Mouse (Mus musculus) layer of hippocampus, adult 8-10 months (tissue): ENCODE results near the gene Krt15. TPM values are rescaled to one million over a fixed set of nuclear protein-coding genes. Genes with fewer than 3 reads are reported as not detected.

Experiments
- DNase-seq, 2 experiments: peaks; one replicate each; pipeline ENCODE4 v3.0.0; 2022; ENCODE audit warnings: low spot score in 2 of 2
- total RNA-seq, 4 experiments: library from RNA; stranded (reverse); gene quantifications; 2 replicates each; pipeline ENCODE4 v1.2.4; 2022

Krt15 gene
- total RNA-seq: 1 to 10 TPM in 1 of 4 experiments, under 1 TPM in 2, not detected in 1; 0.29 to 1.4 (median 0.60) TPM

DNA sequence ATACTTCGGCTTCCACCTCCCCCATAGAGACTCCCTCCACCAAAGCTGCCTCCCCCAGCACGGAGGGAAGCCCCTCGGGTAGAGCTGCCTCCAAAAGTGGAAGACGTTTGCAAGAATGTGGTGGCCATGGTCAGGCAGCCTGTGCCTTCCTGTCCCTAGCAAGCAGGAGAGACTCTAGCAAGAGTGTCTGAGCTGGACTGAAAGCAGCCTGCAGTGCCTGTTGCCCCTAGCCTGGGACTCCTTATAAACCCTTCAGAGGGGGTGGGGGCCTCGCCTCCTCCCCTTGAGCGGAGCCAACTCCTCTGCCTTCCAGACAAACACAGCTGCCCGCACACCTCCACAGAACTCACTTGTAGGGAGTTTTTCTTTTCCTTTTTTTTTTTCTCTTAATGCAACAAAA, at the start of gene Krt15:
Gene Krt15, minus strand, starts transcription at position 198 of the 400 bp plus-strand sequence.
- no peak for DNase-seq

DNA sequence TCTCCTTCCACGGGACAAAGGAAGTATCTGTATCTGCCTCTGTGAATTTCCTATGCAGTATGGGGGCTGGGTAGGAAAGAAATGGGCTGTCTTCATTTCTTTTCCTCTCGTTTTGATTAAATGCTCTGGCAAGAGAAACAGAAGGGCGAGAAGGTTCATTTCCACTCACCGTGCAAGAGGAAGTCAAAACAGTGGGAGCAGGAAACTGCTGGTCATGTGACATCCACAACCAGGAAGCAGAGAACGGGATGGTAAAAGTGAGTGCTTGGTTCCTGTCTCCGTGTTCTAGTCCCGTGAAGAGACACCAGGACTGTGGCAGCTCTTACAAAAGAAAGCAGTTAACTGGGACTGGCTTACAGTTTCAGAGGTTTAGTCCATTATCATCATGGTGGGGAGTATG, 46.0 kb upstream of the Krt15 start:
- DNase-seq: no peak

GRCm38 (mm10) chr11:100179260-100179659, 43.5 kb upstream of the Krt15 start:
- DNase-seq: no peak

GRCm38 (mm10) chr11:100178307-100178706, 42.6 kb upstream of the Krt15 start:
- DNase-seq: peak in 1 of 2 experiments; percentile 32

DNA sequence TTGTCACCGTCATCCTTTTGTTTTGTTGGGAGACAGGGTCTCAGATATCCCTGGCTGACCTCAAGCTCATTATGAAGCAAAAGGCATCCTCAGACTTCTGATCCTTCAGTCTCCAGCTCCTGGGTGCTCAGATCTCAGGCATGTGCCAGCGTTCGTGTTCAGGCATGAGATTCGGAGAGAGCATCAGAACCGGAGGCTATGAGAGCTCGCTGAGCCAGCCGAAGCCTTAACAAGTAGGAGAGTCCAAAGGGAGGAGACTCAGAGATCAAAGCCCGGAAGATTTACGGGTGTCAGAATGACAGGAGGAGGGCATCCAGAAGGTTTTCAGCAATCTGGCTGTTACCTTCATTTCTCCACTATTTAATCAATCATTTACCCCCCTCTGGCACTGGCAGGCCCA, 41.1 kb upstream of the Krt15 start:
- DNase-seq: no peak

DNA sequence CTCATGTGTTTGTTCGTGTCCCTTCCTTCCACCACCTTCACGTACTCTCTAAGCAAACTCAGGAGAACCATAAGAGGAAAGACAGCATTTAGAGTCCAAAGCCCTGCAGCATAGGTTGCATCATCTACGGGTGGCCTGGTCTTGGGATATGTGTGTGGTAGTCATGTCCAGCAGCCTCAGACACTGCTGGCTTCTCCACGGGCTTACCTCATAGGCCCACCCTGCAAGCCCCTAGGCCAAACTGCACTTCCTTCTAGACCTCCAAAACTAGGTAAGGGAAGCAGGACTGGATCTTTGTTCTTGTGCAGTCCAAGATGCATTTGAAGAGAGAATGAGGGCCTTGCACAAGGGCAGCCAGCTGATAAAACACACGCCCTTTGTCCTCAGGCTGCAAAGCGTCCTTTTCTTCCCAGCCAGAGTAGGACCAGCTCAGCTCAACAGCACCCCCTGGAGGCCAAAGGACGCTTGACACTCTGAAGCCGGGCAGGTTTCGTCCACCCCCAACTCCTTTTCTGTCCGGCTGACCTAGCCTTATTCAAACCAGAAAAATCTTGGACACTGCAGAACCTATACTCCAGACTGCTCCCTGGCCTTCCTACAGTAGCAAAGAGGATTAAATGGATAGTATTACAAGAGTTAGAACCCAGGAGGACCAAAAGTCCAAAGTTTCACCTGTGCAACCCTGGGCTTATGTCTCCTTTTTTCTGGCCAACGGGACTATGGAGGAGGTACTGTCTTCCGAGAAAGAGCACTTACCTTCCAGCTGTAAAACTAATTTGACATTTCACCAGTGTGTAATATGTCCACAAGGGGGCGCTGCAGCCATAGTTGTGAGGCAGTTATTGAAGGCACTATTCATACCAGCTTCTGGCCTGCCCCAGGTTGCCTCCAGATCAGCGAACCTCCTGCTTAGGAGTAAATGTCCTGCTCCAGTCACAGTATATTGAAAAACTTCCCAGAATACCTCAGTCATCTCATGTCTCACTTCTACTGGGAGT, 33.3 kb upstream of the Krt15 start:
- DNase-seq: peak; percentile 59 to 80

DNA sequence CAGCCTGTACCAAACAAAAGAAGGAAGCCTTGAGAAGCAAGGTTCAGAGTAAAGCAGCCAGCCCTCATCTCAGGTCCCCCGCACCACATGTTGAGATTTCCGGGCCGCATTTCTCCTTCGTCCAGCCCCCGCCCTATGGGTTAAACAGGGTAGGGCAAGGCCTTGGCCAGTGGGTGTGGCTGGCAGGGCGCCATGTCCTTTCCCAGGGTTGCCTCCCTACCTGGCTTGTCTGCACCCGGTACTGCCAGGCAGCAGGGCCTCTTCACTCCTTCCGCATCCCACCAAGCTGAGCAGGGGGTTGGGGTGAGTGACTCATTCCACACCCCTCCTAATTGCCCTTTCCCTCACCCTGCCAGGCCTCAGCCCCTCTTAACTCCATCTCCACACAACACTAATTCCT, 32.3 kb upstream of the Krt15 start:
- no peak for DNase-seq

GRCm38 (mm10) chr11:100164392-100164791, 28.7 kb upstream of the Krt15 start:
- no peak for DNase-seq

GRCm38 (mm10) chr11:100157908-100158477, 22.3 kb upstream of the Krt15 start:
- no peak for DNase-seq

GRCm38 (mm10) chr11:100157331-100157730, 21.6 kb upstream of the Krt15 start:
- no peak for DNase-seq

GRCm38 (mm10) chr11:100155497-100156255, 19.9 kb upstream of the Krt15 start:
- DNase-seq: no peak

- DNase-seq: no peak
These were observed 13.0 kb upstream of the Krt15 start, which contains the start of gene Krt19 for GRCm38 (mm10) chr11:100148615-100149330. TSS of gene Krt19 (minus strand) at chr11:100148665.

DNA sequence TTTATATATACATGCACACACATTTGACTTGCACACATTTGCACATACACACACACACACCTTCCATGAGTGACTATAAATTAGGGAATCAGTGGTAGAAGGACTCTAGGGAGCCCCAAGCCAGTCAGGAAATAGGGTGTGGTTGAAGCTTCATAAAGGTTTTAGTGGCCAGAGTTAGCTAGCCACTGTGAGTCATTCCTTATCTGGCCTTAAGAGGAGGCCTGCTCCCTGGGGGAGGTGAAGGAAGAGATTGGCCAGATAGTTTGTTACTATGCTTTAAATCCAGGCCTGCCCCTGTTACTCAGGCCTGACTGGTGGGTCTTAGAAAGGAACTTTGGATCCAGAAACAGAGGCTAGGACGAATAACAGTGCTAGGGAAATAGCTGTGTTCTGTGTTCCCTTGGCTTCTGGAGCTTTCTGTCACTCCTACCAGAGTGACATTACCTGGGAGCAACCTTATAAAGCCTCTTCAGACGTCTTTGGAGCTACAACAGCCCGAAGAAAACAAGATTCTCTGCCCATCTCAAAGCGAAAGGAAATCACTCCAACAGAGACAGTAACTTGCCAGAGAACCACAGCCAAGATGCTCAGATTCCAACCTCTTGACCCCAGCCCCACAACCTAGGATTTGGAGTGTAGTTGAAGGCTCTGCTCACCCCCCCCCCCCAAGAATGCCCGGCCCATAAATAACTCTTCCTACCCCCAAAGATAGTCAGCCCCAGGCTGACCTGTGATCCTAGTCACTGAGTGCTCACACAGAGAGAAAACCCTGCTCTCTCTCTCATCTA, 12.0 kb upstream of the Krt15 start:
- DNase-seq: no peak

DNA sequence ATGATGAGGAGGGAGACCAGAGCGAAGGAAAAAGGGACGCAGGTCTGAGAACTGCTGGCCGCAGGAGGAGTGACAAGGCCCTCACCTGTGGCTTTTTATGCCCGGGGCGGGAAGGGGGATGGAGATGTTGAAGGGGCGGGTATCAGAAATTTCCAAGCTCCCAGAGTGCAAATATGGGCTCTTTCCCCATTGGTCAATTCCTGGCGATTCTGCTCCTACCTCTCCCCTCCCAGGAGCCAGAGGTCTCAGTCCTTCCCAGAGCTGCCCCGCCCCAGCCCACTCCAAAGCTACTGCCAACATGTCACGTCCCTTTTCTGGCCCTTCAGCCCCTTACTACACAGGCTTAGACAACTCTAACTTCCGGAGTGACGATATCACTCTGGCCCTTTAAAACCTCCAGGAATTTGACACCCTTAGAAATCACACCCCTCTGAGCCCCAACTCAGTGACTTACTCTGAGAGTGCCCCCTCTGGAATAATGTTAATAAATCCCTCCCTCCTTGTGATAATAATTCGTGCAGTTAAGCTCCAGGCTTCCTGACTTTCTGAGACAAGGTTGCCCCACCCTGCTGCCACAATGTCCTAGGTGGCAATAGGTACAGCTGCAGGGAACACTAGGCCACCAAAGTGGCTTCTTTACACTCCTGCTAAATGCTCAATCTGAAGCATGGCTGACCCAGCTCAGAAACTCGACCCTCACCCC, 10.3 kb upstream of the Krt15 start:
- DNase-seq: no peak

DNA sequence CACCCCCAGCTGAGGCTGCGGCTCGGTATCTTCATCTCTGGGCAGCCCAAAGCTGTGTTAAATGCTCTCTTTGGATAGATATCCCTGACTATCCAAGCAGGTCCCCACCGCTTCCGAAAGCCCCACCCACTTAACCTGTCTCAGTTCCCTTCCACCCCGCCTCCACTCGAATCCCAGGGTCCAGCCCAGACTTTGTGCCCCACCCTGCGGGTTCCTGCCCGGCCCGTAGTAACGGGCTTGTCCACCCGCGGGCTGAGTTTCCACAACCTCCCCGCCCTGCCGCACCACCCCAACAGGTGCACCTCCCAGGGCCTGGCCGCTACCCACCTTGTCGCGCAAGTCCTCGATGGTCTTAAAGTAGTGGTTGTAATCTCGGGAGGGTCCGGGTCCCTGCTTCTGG, 9.4 kb upstream of the Krt15 start:
- no peak for DNase-seq

DNA sequence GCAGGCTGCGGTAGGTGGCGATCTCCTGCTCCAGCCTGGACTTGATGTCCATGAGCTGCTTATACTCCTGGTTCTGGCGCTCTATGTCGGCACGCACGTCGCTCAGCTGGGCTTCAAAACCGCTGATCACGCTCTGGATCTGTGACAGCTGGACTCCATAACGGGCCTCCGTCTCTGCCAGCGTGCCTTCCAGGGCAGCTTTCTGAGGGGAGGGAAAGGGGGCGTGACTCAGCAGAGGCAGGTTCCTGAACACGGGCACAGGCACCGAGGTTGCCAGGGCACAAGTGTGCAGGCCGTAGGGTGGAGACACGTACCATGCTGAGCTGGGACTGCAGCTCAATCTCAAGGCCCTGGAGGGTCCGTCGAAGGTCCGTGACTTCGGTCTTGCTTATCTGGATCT, 5.2 kb upstream of the Krt15 start:
- DNase-seq: no peak

DNA sequence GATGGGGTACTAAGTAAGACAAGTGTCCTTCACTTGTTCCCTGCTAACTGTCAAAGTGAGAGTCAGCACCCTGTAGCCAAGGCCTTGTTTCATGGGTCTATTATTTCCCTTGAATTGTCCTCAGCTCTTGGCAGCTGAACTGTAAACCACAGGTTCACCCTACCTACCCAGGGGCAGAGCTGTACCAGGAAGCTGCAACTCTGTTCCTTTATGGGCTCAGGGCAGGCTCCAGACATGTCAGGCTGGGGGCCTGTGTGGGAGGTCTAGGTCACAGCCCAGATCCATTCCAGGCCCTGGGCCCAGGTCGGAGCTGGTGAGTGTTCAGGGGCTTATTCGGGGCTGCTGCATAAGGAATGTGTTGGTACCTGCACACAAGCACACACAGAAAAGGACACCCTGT, 3.7 kb upstream of the Krt15 start:
- DNase-seq: no peak

- no peak for DNase-seq
These were observed 3.1 kb upstream of the Krt15 start for GRCm38 (mm10) chr11:100138809-100139208.

GRCm38 (mm10) chr11:100137693-100138092, 2.0 kb upstream of the Krt15 start:
- DNase-seq: no peak

DNA sequence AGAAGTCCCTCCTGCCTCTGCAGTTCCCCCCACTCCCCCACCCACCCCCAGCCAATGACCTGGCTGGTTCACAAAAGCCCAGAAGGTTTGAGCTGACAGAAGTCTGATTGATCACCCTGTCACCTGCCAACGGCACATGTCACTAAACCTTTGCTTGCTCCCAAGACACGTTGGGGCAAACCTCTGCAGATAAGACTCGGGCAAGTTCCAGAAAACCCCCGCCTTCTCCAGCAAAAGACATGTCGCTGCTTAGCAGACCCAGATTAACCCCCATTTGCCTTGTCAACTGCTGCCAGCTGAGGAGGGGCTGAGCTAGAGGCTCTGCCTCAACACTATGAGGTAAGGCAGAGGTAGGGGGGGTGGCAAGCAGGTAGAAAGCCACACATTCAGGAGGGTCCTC, 831 bp upstream of the Krt15 start:
- DNase-seq: no peak
